Mouse (Mus musculus): Measurements from ENCODE around the gene Omt2b.
A peak's percentile ranks its signal among the peaks of the same experiment; 100 is the strongest.
"Not testable (repeated sequence)": the region's sequence is repeated elsewhere in the genome, so short reads cannot be mapped to it uniquely, and the experiment has no call there.

Gene Omt2b

DNA sequence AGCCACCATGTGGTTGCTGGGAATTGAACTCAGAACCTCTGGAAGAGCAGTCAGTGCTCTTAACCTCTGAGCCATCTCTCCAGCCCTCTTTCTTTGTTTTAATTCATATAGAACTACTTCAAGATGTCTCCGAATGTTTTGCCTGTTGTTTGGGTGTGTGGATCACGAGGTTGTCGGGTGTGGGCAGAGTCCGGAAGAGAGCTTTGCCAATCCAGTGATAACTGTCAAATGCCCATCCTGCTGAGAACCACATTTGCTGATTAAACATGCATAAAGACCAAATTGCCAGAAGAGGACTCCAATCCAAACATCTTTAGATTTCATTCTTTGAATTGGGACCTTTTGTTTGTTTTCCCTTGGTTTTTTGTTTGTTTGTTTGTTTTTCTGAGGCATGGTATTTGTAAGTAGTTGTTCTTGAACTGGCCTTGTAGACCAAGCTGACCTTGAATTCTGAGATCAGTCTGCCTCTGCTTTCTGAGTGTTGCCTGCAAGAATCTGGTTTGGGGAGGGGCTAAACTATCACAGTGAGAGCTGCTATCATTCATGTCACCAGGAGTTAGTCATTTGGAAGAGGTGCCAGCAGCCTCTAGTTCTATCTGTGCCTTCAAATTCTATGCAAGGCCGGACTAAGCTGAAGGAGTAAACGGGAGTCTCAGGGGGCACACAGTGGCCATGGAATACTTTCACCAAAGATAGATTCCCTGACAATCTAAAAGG lies 24.3 kb downstream of the Omt2b start:
- DNase-seq (ENCODE audit: low spot score in 2 of 2) = no peak

DNA sequence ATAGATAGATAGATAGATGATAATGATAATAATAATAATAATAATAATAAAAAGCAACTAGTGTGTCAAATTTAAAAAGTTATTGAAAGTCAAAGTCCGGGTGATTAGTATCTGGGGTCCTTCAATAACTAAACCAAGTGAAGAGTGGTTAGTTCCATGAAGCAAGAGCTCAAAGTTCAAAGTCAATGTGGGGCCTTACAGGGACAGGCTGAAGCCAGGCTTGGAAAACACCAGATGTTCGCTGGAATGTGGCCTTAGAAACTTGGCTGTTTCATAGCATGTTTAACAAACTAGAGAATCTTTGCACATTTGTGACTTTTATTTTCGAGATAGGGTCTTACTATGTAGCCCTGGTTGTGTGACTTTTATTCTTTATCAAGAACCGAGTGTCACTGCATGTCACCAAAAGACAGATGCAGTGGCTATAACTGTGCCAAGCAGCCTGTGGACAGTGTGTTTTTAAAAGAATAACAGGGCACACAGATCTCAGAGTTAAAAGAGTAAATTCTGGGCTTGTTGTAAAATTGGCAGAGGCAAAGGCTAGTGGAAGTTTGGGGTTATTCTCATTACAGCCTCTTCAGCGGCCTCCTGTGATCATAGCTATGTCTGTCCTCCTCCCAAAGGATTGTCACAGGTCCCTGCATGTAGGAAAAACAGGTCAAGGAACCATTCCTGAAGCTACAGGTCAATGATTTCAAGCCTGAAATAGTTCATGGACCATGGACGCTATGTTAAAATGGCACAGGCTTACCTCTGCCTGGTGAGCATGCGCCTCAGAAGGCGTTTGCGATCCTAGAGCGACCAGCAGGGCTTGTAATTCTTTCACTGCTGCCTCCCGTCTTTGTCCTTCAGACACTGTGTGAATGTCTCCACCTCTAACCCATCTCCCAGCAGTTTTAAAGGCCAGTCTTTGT lies 27.5 kb downstream of the Omt2b start:
- DNase-seq (ENCODE audit: low spot score in 2 of 2) = no peak

DNA sequence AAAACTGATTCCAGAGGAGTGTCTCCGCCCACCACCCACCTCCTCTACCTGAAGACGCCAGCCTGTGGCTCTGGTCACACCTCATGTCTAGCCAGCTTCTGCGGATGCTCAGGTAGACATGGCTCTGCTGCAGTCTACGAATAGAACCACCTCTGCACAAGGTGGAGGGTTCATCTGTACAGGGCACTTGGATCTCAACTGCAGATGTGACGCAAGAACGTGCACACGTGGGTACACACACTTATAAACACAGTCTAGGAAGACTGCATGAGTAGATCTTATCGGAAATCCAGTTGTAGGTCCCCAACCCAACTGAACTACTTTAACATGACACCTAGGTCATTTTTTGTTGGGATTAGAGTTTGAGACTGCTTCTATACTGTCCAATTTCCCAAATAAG lies 28.2 kb downstream of the Omt2b start, which contains the start of gene Gsta2:
Gsta2 (minus strand) TSS at position 178 of the 400 bp plus-strand sequence.
- no peak for DNase-seq (ENCODE audit: low spot score in 2 of 2)

DNA sequence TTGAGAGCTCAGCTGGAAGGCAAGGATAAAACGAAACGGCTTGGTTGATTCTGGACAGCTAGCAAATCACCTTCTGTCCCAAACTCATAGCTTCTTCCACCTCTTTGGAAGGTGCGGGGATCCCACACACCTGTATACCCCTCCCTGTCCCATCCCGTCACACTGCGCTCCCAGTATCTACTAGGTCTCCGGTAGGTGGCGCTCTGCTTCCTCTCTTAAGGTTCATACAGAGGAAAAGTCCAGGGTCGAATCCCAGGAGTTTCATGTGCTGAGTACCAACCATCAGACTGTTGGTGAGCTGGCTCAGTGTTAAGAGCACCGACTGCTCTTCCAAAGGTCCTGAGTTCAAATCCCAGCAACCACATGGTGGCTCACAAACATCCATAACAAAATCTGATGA lies 30.7 kb downstream of the Omt2b start:
- peak; percentile 40 to 77 for DNase-seq (ENCODE audit: low spot score in 2 of 2)

- no peak for DNase-seq (ENCODE audit: low spot score in 2 of 2)
These were observed 32.5 kb downstream of the Omt2b start for GRCm38 (mm10) chr9:78359750-78360483.

- no peak for DNase-seq (ENCODE audit: low spot score in 2 of 2)
These were observed 33.1 kb downstream of the Omt2b start for GRCm38 (mm10) chr9:78360484-78360872.

- no peak for DNase-seq (ENCODE audit: low spot score in 2 of 2)
These were observed 36.0 kb downstream of the Omt2b start for GRCm38 (mm10) chr9:78363374-78363773.

DNA sequence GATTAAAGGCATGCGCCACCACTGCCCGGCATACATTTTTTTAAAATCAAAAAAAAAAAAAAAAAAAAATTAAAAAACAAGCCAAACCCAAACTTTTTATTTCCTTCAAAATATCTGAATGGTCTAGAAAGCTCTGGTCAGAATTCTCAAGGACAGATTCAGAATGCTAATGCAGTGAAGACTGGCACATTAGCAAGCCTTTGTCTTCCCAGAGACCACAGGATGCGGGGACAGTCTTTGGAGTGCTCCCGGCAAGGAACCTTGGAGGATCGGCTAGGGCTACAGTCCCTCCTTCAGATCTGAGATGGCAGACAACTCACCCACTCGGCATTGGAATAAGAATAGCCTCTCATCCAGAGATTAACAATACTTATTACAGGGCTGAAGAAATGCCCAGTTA lies 37.3 kb downstream of the Omt2b start:
- no peak for DNase-seq (ENCODE audit: low spot score in 2 of 2)

GRCm38 (mm10) chr9:78365850-78366544 lies 38.6 kb downstream of the Omt2b start:
- no peak for DNase-seq (ENCODE audit: low spot score in 2 of 2)

- not testable (repeated sequence) for DNase-seq (ENCODE audit: low spot score in 2 of 2)
These were observed 40.6 kb downstream of the Omt2b start, which contains the start of gene Dppa5a for GRCm38 (mm10) chr9:78367959-78368358. Gene Dppa5a, minus strand, starts transcription at chr9:78368177.

- DNase-seq (ENCODE audit: low spot score in 2 of 2) = no peak
These were observed 41.4 kb downstream of the Omt2b start for GRCm38 (mm10) chr9:78368671-78369293.

GRCm38 (mm10) chr9:78369349-78369748 lies 42.0 kb downstream of the Omt2b start:
- DNase-seq (ENCODE audit: low spot score in 2 of 2) = no peak

DNA sequence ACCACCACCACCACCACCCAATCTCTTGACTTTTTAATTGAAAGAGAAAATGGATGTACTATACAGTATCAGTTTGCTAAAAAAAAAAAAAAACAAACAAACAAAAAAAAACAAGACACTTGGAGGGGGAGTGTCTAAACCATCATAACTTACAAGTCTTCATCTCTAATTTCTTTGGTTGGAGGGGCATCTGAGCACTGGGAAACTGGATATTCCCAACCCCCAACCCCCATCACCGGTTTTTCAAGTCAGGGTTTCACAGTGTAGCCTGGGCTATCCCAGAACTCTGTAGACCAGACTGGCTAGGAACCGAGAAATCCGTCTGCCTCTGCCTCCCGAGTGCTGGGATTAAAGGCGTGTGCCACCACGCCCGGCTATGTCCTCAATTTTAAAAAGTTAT lies 42.4 kb downstream of the Omt2b start:
- no peak for DNase-seq (ENCODE audit: low spot score in 2 of 2)

- no peak for DNase-seq (ENCODE audit: low spot score in 2 of 2)
These were observed 44.1 kb downstream of the Omt2b start for GRCm38 (mm10) chr9:78371441-78371840.

- no peak for DNase-seq (ENCODE audit: low spot score in 2 of 2)
These were observed 45.6 kb downstream of the Omt2b start for GRCm38 (mm10) chr9:78372827-78373504.

GRCm38 (mm10) chr9:78374397-78374796 lies 47.0 kb downstream of the Omt2b start:
- DNase-seq (ENCODE audit: low spot score in 2 of 2) = no peak

- DNase-seq (ENCODE audit: low spot score in 2 of 2) = no peak
These were observed 47.5 kb downstream of the Omt2b start for GRCm38 (mm10) chr9:78374885-78375389.

DNA sequence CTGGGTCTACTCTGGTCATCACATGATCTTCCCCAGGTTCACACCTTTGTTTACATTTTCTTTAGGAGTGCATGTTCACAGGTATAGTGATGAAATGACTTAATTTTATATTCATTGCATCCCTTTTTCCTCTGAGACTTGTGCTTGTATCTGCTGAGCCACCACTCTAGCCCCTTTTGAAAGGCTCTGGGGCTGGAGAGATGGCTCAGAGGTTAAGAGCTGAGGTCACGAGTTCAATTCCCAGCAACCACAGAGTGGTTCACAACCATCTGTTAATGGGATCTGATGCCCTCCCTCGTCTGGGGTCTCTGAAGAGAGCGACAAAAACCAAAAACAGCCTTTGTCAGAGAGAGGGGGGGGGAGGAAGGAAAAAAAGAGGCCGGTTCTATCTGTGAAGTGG lies 48.1 kb downstream of the Omt2b start:
- DNase-seq (ENCODE audit: low spot score in 2 of 2) = no peak

DNA sequence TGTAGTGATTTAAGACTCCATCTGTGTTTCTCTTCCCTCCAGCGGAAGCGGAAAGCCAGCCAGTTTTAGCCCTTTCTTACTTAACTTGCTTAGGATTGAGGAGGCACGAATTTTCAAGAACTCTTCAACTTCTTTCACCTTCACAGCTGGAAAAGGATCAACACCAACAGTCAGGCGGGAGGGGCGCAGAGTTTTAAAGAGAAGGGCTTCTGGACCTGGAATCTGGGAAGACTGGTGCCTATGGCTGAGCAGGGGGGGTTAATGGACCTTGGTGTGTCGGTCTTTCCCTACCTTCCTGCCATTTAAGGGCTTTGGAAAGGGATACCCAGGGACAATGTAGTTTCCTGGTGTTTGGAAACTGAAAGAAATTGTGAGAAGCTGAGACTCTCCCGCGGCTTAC lies 50.2 kb downstream of the Omt2b start:
- no peak for DNase-seq (ENCODE audit: low spot score in 2 of 2)

- peak in 1 of 2 experiments; percentile 15 for DNase-seq (ENCODE audit: low spot score in 2 of 2)
These were observed 50.9 kb downstream of the Omt2b start, which contains the start of gene Ooep for GRCm38 (mm10) chr9:78378113-78378785. Gene Ooep, minus strand, starts transcription at chr9:78378725.

All from spleen, postnatal 10 days (tissue).